Mouse (Mus musculus): ENCODE results near the gene Myl3.

Gene Myl3

GRCm38 (mm10) chr9:110732623-110733022 is 9.0 kb upstream of the Myl3 start:
- no peak for DNase-seq

- no peak for DNase-seq
Observed at GRCm38 (mm10) chr9:110733102-110733501, 8.6 kb upstream of the Myl3 start.

GRCm38 (mm10) chr9:110734154-110734553 is 7.5 kb upstream of the Myl3 start:
- no peak for DNase-seq

DNA sequence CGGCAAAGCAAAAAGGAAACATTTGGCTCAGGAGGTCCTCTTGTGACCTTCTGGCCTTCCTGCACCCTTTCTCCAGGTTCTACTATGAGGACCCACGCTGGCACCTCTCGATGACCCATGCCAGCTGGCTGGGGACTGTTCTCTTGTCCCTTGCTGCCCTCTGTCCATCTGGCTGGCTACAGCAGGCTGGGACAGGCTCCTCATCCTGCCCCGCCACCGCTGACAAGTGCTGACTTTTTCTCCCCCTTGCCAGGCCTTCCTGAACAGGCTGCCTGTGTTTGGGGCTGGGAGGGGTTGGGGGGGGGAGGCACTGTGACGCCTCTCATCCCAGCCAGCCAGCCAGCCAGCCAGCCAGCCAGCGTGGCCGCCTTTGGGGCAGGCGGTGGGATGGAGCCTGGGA is 5.3 kb upstream of the Myl3 start:
- DNase-seq = no peak

- no peak for DNase-seq
Observed at GRCm38 (mm10) chr9:110738054-110738453, 3.6 kb upstream of the Myl3 start.

GRCm38 (mm10) chr9:110739961-110740360 is 1.7 kb upstream of the Myl3 start:
- no peak for DNase-seq

- no peak for DNase-seq
Observed at GRCm38 (mm10) chr9:110742295-110742950, 762 bp downstream of the Myl3 start.

GRCm38 (mm10) chr9:110742951-110743455 is 1.3 kb downstream of the Myl3 start:
- no peak for DNase-seq

GRCm38 (mm10) chr9:110743456-110744323 is 2.0 kb downstream of the Myl3 start:
- DNase-seq = no peak

DNA sequence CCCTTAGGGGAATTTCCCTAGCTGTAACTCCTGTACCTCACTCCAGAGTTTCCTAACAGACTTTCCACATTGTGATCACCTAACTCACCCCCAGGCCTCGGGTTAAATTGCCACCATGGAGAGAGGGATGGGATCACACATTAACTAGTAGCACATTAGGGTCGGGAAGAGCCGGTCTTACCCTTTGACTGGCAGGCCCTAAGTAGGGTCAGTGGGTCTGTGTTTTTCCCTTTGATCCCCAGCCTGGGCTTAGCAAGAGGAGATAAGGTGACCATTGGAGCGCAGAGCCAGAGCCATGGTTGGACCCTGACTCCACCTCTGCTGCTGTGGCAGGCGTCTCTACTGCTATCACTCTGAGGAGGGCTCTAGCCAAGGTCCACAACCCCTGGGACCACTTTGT is 4.1 kb downstream of the Myl3 start:
- DNase-seq = no peak

- DNase-seq = no peak
Observed at GRCm38 (mm10) chr9:110746238-110746637, 4.6 kb downstream of the Myl3 start.

DNA sequence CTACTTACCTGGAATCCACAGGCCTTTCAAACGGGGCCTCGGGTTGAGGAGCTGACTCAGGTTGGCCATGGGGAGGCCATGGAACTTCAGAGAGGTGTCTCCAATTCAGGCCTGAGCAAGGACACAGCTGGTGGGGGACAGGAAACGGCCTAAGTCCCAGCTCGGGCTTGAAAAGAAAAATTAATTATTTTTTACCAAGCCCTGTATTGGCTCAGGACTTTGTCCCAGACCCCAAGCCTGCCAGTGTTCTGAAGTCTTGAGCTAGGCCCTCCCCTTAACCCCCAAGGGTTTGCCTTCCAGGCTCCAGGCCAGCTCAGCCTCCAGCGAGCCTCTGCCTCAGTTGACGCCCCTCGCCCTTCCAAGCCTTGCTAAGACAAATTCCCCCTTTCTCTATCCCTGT is 5.3 kb downstream of the Myl3 start, which contains the start of gene Pth1r:
Gene Pth1r, minus strand, starts transcription at position 185 of the 400 bp plus-strand sequence.
- DNase-seq = no peak

GRCm38 (mm10) chr9:110748451-110748850 is 6.8 kb downstream of the Myl3 start:
- DNase-seq = no peak

- DNase-seq = no peak
Observed at GRCm38 (mm10) chr9:110750404-110751187, 8.9 kb downstream of the Myl3 start.

GRCm38 (mm10) chr9:110751412-110751811 is 9.8 kb downstream of the Myl3 start:
- DNase-seq = no peak

DNA sequence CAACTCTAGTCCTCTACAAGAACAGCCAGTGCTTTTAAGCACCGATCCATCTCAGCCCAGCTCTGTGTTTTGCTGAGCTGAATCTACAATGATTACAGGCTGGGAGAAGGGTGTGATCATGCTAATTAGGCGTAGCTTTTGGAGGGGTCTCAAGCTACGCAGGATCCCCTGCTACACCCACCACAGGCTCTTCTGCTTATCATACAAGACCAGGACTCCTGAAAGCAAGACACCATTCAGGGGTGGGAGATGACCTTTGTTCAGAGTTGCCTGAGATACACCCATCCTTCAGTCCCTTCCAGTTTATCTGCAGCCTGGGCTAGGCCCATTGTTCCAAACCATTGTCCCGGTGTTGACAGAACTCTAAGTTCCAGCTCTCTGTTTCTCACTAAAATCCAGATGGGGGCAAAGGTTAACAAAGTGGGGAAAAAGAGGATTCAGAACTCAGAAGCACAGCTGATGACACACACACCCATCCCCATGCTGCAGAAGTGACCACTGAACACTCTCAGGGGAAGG is 11.3 kb downstream of the Myl3 start:
- no peak for DNase-seq

DNA sequence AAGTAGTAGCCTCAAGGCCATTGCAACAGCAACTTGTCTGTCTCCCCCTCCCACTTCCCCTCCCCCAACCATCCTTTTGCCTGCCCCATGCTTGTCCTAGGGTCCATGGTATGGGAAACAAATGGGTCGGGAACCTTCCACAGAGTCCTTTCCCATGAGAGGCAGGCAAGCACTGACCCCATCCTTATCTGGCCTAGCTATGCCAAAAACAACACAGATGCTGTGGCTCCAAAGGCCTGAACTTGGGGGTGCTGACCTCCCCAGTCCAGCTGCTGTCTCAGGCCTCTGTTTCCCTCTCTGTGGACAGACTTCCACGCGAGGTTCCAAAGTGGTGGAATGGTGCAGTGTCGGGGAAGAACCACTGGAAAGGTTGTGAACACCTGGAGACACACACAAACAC is 12.1 kb downstream of the Myl3 start:
- DNase-seq = no peak

- no peak for DNase-seq
Observed at GRCm38 (mm10) chr9:110757816-110758215, 16.2 kb downstream of the Myl3 start.

DNA sequence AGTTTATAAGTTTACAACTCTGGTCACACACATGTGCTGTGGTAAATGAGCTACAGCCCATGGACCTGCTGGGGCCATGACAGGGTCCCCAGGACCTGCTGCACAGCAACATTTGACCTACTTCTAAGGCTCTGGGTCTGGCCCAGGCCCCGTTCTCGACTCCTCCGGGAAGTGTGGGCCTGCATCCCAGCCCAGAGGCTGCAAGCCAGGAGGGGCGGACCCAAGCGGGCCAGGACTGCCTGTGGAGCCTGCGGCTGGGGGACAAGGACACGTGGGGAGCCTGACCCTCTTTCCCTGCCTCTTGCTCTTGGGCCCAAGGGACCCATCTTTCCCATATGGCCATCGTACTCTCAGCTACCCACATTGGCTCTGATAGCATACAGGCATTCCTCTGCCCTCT is 16.9 kb downstream of the Myl3 start:
- no peak for DNase-seq

GRCm38 (mm10) chr9:110759265-110759664 is 17.6 kb downstream of the Myl3 start:
- DNase-seq = no peak

DNA sequence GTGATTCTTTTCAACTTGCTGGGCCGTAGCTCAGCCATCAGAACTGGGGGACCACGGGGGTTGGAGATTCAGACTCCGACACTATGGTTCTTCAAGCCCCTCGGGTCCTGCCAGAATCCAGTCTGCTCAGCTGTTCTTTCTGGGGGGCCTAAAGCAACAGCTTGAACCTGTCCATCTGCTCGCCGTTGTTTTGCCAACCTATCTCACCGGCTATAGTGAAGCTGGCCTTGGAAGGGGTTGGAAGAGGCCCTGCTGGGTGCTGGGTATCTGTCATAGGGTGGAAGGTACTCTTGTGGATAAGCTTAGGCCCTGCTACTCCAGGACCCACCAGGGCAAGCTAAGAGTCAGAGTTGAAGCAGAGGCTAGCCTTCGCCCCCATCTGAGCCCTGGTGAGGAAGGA is 19.2 kb downstream of the Myl3 start:
- no peak for DNase-seq

GRCm38 (mm10) chr9:110762763-110763162 is 21.1 kb downstream of the Myl3 start:
- DNase-seq = no peak

DNA sequence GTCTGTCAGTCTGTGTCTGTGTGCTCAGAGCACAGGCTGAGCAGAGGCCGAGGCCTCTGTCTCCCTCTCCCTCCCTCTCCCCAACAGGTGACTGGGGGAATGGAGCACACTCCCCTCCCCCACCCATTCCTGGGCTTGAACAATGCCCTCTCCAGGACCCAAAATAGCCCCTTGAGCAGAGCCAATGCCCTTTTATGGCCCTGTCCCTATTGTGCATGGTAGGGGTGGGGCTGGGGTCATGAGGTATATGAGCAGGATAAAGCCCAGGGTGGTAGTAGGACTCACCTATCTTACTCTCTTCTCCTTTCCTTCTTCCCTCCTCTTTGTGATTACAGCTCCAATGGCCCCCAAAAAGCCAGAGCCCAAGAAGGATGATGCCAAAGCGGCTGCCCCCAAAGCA is 21.7 kb downstream of the Myl3 start:
- no peak for DNase-seq
